Mouse (Mus musculus) spleen, adult 2 months (tissue): ENCODE measurements around the gene Ttc22.

Experiments
- CTCF ChIP-seq: fragments of 200-500 bp; IDR thresholded peaks from 2 replicates; pipeline ENCODE4 v1.5.1; 2011; ENCODE audit warnings: mild to moderate bottlenecking, inconsistent platforms; ENCODE audit not compliant: insufficient read depth, insufficient read length, insufficient replicate concordance; ENCODE audit errors: extremely low read depth
- POLR2A ChIP-seq: fragments of 200-500 bp; IDR thresholded peaks from 2 replicates; pipeline ENCODE4 v1.6.1; 2011; ENCODE audit warnings: low read depth, low read length, inconsistent platforms

DNA sequence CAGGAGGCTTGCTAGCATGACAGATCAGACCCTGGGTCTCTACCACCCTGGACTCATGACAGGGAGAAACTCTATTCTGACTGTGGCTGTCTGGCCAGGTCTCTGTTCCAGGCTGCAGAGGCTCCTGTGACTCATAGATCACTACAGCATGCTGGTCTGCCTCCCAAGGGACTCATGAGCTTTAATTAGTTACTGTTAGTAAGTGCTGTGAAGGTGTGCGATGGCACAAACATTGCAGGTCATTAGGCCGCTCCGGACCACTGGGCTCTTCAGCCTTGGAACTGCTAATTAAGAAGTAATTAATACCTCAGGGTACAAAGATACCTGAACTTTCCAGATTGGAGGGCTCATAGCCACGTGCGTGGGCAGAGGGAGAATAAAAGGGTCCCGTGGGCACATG, 24.9 kb downstream of the Ttc22 start:
- TF ChIP-seq POLR2A (no peak), CTCF (no peak)
